Mouse (Mus musculus): Measurements from ENCODE around the gene Asic4.

DNA sequence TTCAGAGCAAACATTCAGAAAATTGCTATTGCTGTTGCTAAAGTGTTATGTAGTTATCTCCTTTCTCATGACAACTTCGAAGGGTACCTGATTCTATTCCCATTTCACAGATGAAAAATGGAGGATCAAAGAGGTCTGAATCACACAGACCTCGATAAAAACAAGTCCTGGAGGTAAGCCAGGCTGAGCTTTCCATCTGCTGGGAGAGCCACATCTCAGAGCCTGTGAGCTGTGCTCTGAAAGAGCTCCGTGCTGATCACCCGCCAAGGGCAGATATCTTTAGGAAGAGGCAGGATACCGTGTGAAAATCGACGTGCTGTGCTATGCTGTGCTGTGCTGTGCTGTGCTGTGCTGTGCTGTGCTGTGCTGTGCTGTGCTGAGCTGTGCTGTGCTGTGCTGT, 10.1 kb downstream of the Asic4 start:
- TF ChIP-seq CTCF (IDR thresholded peaks at IDR 0.05; ENCODE audit: low read depth) = no peak
- TF ChIP-seq EP300 (IDR thresholded peaks at IDR 0.05; ENCODE audit: low read depth) = no peak
